In the genomic region with DNA sequence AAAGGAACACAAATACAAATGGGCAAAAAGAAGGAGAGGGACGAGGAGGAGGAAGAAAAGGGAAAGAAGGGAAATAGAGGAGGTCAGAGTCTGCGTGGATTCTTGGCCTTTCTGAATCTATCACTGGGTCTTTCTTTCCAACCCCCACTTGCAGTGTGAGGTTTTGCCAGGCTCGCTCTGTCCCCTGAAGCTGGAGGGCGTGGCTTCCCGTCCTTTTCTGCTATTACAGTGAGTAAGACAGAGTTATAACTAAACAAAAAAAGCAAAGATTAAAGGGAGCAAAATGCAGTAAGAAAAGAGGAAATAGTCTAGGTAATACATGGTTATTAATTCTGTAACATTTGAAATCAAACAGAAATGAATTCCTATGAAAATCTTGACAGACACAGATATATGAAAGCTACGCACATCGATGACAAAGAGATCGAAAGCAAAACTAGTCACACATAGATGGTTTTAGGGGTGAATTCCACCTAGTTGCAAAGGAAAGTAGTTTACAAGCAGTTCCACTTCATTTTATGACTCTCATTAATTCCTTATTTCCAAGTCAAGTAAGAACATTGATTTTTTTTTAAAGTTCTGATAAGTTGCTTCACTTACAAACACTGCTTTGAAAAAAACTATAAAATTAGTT, we compare ENCODE assay signal across 17 mouse cellular contexts. TPM values are rescaled to one million over a fixed set of nuclear protein-coding genes. Genes with fewer than 3 reads are reported as not detected.
DNase-seq lines count a peak whose midpoint lies in the region; ATAC-seq and TF ChIP-seq lines count a peak whose summit lies in the region.
"Had no signal": no experiment of that assay in that cellular context is flagged by ENCODE, and none has a peak within 500 bp of the region (broad histone marks: within the 10 kb centered on the region; RNA-seq: fewer than 3 reads in every experiment).

No protein-coding gene starts in this region.

- 56% methylated on average over 8 of the region's 8 CpGs for WGBS in intestine, postnatal 0 days

- peak; percentile 22 to 29 for DNase-seq in thymus, postnatal 36 days
- no peak for DNase-seq in thymus, postnatal 4 days
- no peak for DNase-seq in frontal cortex, postnatal 36 days (ENCODE audit: low spot score in 2 of 2)
- no peak for DNase-seq in urinary bladder, postnatal 36 days (ENCODE audit: low spot score in 2 of 2)
- DNase-seq: cerebellum, adult 18-20 months; embryo, embryonic 11 days; gastrocnemius, postnatal 25 days; kidney, adult 9 months had no signal

- no peaks in the 10 kb centered on the region for H3K9me3 ChIP-seq in intestine, postnatal 0 days (ENCODE audit: control insufficient read depth)
- H3K9me3 ChIP-seq: heart, embryonic 13.5 days; hindbrain, embryonic 10.5 days; lung, embryonic 15.5 days; stomach, embryonic 15.5 days had no signal

- no peak overlapping the region for H3K27ac ChIP-seq in intestine, postnatal 0 days (ENCODE audit: low read depth, low read length)
- H3K27ac ChIP-seq: heart, embryonic 13.5 days; hindbrain, embryonic 10.5 days; lung, embryonic 15.5 days; stomach, embryonic 15.5 days had no signal

- no peaks in the 10 kb centered on the region for H3K36me3 ChIP-seq in intestine, postnatal 0 days (ENCODE audit: control insufficient read depth, insufficient read depth)
- H3K36me3 ChIP-seq: heart, embryonic 13.5 days; hindbrain, embryonic 10.5 days; lung, embryonic 15.5 days; stomach, embryonic 15.5 days had no signal

- no peaks in the 10 kb centered on the region for H3K27me3 ChIP-seq in intestine, postnatal 0 days (replicated peaks; ENCODE audit: control insufficient read depth, insufficient read depth, low read length)
- H3K27me3 ChIP-seq: stomach, embryonic 15.5 days had no signal

- no peak for TF ChIP-seq CTCF in intestine, postnatal 0 days (IDR thresholded peaks at IDR 0.05; ENCODE audit: low read depth)

- H3K4me1 ChIP-seq in intestine, postnatal 0 days (replicated peaks; ENCODE audit: control insufficient read depth, insufficient read depth, low read length), result 0 out of 2 replicates have a peak, but pooled peaks cover 5% of the 10 kb centered on the region
- H3K4me1 ChIP-seq: lung, embryonic 15.5 days; stomach, embryonic 15.5 days had no signal

- no peak overlapping the region for H3K4me3 ChIP-seq in intestine, postnatal 0 days (ENCODE audit: low read depth, low read length)
- H3K4me3 ChIP-seq: heart, embryonic 13.5 days; lung, embryonic 15.5 days; stomach, embryonic 15.5 days had no signal

- ATAC-seq in activated CD4-positive, CD25-positive, alpha-beta regulatory T cell, adult 4 months, result peak; percentile 74
- ATAC-seq in intestine, postnatal 0 days, result no peak
- ATAC-seq in cerebellum, adult (ENCODE audit: insufficient number of reproducible peaks, low FRiP score, low TSS enrichment), result no peak

- peak overlapping the region; percentile 69 for H3K4me2 ChIP-seq in intestine, postnatal 0 days (replicated peaks; ENCODE audit: low read depth)
- H3K4me2 ChIP-seq: heart, embryonic 13.5 days; liver, embryonic 11.5 days; lung, embryonic 15.5 days; midbrain, embryonic 11.5 days; stomach, embryonic 15.5 days had no signal

- no peak overlapping the region for H3K9ac ChIP-seq in intestine, postnatal 0 days (ENCODE audit: low read depth, low read length)
- H3K9ac ChIP-seq: heart, embryonic 13.5 days; lung, embryonic 15.5 days; stomach, embryonic 15.5 days had no signal

RNA-seq across cellular contexts. Expression of a gene that starts 1.6 kb away (rescaled TPM):
- polyA plus RNA-seq in activated CD4-positive, CD25-positive, alpha-beta regulatory T cell, adult 4 months (2017; shearing (Covaris generic)), result 10 to 100 TPM; 23.8 to 28.8 TPM
- 48.4 and 50.0 TPM in 2 replicates for polyA plus RNA-seq in intestine, postnatal 0 days (2015; fragmentation: Nextera tagmentation; extraction: Ambion mirVana)

RNA-seq across cellular contexts. Expression of a gene that starts 10.9 kb away (rescaled TPM):
- polyA plus RNA-seq in activated CD4-positive, CD25-positive, alpha-beta regulatory T cell, adult 4 months (2017; shearing (Covaris generic)), result not detected
- polyA plus RNA-seq in intestine, postnatal 0 days (2015; fragmentation: Nextera tagmentation; extraction: Ambion mirVana), result not detected in 2 replicates
- polyA plus RNA-seq: liver, embryonic 11.5 days; lung, embryonic 15.5 days had no signal

RNA-seq across cellular contexts. Expression of a gene that starts 43.7 kb away (rescaled TPM):
- 100 to 1,000 TPM; 216 to 219 TPM for polyA plus RNA-seq in activated CD4-positive, CD25-positive, alpha-beta regulatory T cell, adult 4 months (2017; shearing (Covaris generic))
- polyA plus RNA-seq in intestine, postnatal 0 days (2015; fragmentation: Nextera tagmentation; extraction: Ambion mirVana), result 147 TPM in 2 replicates

RNA-seq across cellular contexts. Expression of a gene that starts 43.7 kb away (rescaled TPM):
- polyA plus RNA-seq in activated CD4-positive, CD25-positive, alpha-beta regulatory T cell, adult 4 months (2017; shearing (Covaris generic)), result 10 to 100 TPM; 37.7 to 48.6 TPM
- 0.30 TPM in 2 replicates for polyA plus RNA-seq in intestine, postnatal 0 days (2015; fragmentation: Nextera tagmentation; extraction: Ambion mirVana)

Comparison
In these comparisons a context has a peak if more than half of its experiments do, and no peak if none do; other contexts are left out.
1. DNase-seq: peak in thymus, postnatal 36 days (2 of 2); none in thymus, postnatal 4 days (single experiment), frontal cortex, postnatal 36 days (0 of 2) and urinary bladder, postnatal 36 days (0 of 2).